Mouse (Mus musculus) cortical plate, adult 2 months (tissue): ENCODE measurements around the gene Trim15. TPM values are rescaled to one million over a fixed set of nuclear protein-coding genes. Genes with fewer than 3 reads are reported as not detected.

ENCODE experiments used
- H3K27ac ChIP-seq: fragments of 200-500 bp; 2 replicates; pipeline ENCODE4 v1.5.1; 2012; ENCODE audit warnings: low read length, control low read depth, inconsistent platforms; ENCODE audit not compliant: insufficient read depth
- H3K4me1 ChIP-seq: fragments of 200-500 bp; 2 replicates; pipeline ENCODE4 v1.6.1; 2011; ENCODE audit warnings: low read length; ENCODE audit not compliant: control insufficient read depth, insufficient read depth
- H3K4me3 ChIP-seq: fragments of 200-500 bp; 2 replicates; pipeline ENCODE4 v1.5.1; 2011; ENCODE audit warnings: mild to moderate bottlenecking, low read length, control low read depth; ENCODE audit not compliant: insufficient read depth
- CTCF ChIP-seq: fragments of 200-500 bp; IDR thresholded peaks from 2 replicates; pipeline ENCODE4 v1.5.1; 2011; ENCODE audit warnings: mild to moderate bottlenecking, control low read depth, low read length; ENCODE audit not compliant: insufficient read depth; ENCODE audit errors: extremely low read depth
- POLR2A ChIP-seq: fragments of 200-500 bp; IDR thresholded peaks from 2 replicates; pipeline ENCODE4 v1.6.1; 2011; ENCODE audit warnings: mild to moderate bottlenecking, low read length, control low read depth; ENCODE audit not compliant: insufficient read depth; ENCODE audit errors: extremely low read depth
- polyA plus RNA-seq: library from polyadenylated mRNA; depleted of rRNA; stranded (reverse); fragments of >200 nt; gene quantifications from 2 replicates; pipeline ENCODE4 v1.2.3, GENCODE M21; 2012

Gene Trim15
- polyA plus RNA-seq, 1 experiment = not detected

GRCm38 (mm10) chr17:36869284-36869954 is 2.4 kb upstream of the Trim15 start, which contains the start of gene Trim10:
Gene Trim10, plus strand, starts transcription at chr17:36869574.
- H3K4me3 ChIP-seq = no peak within 1 kb of the TSS
- no peaks in the 10 kb centered on the region for H3K4me1 ChIP-seq
- H3K27ac ChIP-seq = no peak within 1 kb of the TSS
- TF ChIP-seq CTCF = no peak
- TF ChIP-seq POLR2A = no peak

- H3K4me1 ChIP-seq = no peaks in the 10 kb centered on the region
- H3K4me3 ChIP-seq = no peak overlapping the region
- TF ChIP-seq CTCF (no peak), POLR2A (no peak)
- H3K27ac ChIP-seq = no peak overlapping the region
These were observed 1.8 kb upstream of the Trim15 start for GRCm38 (mm10) chr17:36868836-36869235.

GRCm38 (mm10) chr17:36861680-36862079 is 5.3 kb downstream of the Trim15 start:
- H3K27ac ChIP-seq = no peak overlapping the region
- no peak for TF ChIP-seq CTCF
- TF ChIP-seq POLR2A = no peak
- no peak overlapping the region for H3K4me3 ChIP-seq
- no peaks in the 10 kb centered on the region for H3K4me1 ChIP-seq

GRCm38 (mm10) chr17:36858181-36858580 is 8.8 kb downstream of the Trim15 start:
- H3K27ac ChIP-seq = no peak overlapping the region
- TF ChIP-seq POLR2A (no peak), CTCF (no peak)
- no peaks in the 10 kb centered on the region for H3K4me1 ChIP-seq
- no peak overlapping the region for H3K4me3 ChIP-seq

DNA sequence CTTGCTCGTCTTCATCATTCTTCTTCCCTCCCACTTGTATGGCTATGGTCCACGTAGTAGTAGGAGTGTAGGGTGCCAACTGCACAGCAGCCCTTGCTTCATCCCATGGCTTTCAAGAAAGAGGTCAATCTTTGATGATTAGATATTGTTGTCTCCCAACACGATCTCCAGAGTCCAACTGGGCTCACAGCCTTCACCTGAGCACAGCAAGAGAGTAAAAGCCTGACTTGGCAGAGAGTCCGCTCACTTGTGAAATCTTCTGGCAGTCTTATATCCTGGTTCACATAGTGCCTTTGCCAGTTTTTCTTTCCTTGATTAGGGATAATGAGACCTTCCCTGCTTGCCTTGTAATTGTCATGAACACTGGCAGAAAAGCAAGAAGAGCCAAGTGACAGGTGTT is 10.8 kb downstream of the Trim15 start:
- no peak for TF ChIP-seq CTCF
- no peak for TF ChIP-seq POLR2A
- Histone ChIP-seq H3K27ac (no peak overlapping the region), H3K4me1 (no peaks in the 10 kb centered on the region), H3K4me3 (no peak overlapping the region)

DNA sequence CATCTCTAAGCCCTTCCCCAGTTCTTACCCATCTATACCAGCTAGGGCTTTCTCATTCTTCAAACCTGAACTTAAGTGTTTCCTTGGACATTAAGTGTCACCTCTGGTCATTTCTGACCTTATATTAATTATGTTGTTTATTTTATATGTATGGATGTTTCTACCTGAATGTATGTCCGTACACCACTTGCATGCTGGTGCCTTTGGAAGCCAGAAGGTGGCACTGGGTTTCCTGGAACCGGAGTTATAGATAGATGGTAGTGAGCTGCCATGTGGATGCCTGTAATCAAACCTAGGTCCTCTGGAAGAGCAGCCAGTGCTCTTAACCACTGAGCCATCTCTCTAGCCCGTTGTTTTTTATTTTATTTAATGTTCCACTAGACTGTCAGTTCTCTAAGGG is 11.5 kb downstream of the Trim15 start:
- no peak overlapping the region for H3K27ac ChIP-seq
- no peak for TF ChIP-seq POLR2A
- no peak for TF ChIP-seq CTCF
- no peak overlapping the region for H3K4me3 ChIP-seq
- H3K4me1 ChIP-seq = no peaks in the 10 kb centered on the region

- TF ChIP-seq CTCF (no peak), POLR2A (no peak)
- no peak overlapping the region for H3K4me3 ChIP-seq
- H3K4me1 ChIP-seq = no peaks in the 10 kb centered on the region; the same call in 1 of the 2 replicates
- H3K27ac ChIP-seq = no peak overlapping the region
These were observed 15.4 kb downstream of the Trim15 start for GRCm38 (mm10) chr17:36851627-36852026.

GRCm38 (mm10) chr17:36851200-36851599 is 15.8 kb downstream of the Trim15 start:
- TF ChIP-seq CTCF = no peak
- TF ChIP-seq POLR2A = no peak
- H3K4me1 ChIP-seq = no peaks in the 10 kb centered on the region; the same call in 1 of the 2 replicates
- no peak overlapping the region for H3K4me3 ChIP-seq
- no peak overlapping the region for H3K27ac ChIP-seq

GRCm38 (mm10) chr17:36849992-36850391 is 17.0 kb downstream of the Trim15 start:
- H3K27ac ChIP-seq = no peak overlapping the region
- no peak overlapping the region for H3K4me3 ChIP-seq
- H3K4me1 ChIP-seq = no peaks in the 10 kb centered on the region; the same call in 1 of the 2 replicates
- TF ChIP-seq POLR2A = no peak
- no peak for TF ChIP-seq CTCF

GRCm38 (mm10) chr17:36848911-36849310 is 18.1 kb downstream of the Trim15 start:
- TF ChIP-seq CTCF = no peak
- no peak for TF ChIP-seq POLR2A
- H3K27ac ChIP-seq = peak overlapping the region; percentile 31; the same call in 1 of the 2 replicates
- no peak overlapping the region for H3K4me3 ChIP-seq
- H3K4me1 ChIP-seq = no peaks in the 10 kb centered on the region; the same call in 1 of the 2 replicates
